Mouse (Mus musculus): ENCODE measurements at regions not wholly inside any gene's neighbourhood (a gene's known extent, or its start where the extent isn't known, plus 50 kb on each side); places are given as distances from the start of the nearest gene placed in this dataset.

DNA sequence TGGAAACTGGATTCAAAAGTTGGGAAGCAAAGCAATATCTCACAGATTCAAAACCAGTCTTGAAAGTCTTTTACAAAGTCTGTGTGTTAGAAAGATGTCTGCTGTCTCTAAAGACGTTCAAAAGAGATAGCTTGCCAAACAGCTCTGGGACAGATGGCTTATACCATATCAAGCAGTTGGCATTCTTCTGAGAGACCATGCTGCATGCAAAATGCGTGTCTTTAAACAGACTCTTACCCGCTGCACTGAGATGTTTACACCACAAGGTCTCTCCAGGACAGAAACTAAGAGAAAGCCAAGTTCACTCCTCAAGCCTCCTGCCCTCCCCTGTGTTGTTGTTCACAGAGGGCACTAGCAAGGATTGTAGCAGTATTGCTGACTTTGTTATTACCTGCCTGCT, 127.5 kb upstream of the Tmtc1 start:
- no peaks in the 10 kb centered on the region for H3K9me3 ChIP-seq (ENCODE audit: control insufficient read depth, low read length)
- no peak overlapping the region for H3K4me2 ChIP-seq (ENCODE audit: low read depth, severe bottlenecking)
- no peak overlapping the region for H3K27ac ChIP-seq (replicated peaks; ENCODE audit: low read depth, low read length)
- WGBS, result 84% methylated on average over 3 of the region's 3 CpGs
- no peaks in the 10 kb centered on the region for H3K27me3 ChIP-seq (ENCODE audit: control insufficient read depth, insufficient read depth, low read length)
- H3K4me3 ChIP-seq (ENCODE audit: low read depth, low read length), result no peak overlapping the region
- H3K36me3 ChIP-seq (ENCODE audit: control insufficient read depth, insufficient read depth, low read length), result no peaks in the 10 kb centered on the region
- DNase-seq (ENCODE audit: low spot score) (no peak), ATAC-seq (ENCODE audit: insufficient number of reproducible peaks, low FRiP score, low TSS enrichment, low read depth) (no peak)
- H3K9ac ChIP-seq (ENCODE audit: low read length), result no peak overlapping the region
- no peaks in the 10 kb centered on the region for H3K4me1 ChIP-seq (ENCODE audit: control insufficient read depth, insufficient read depth, low read length)

DNA sequence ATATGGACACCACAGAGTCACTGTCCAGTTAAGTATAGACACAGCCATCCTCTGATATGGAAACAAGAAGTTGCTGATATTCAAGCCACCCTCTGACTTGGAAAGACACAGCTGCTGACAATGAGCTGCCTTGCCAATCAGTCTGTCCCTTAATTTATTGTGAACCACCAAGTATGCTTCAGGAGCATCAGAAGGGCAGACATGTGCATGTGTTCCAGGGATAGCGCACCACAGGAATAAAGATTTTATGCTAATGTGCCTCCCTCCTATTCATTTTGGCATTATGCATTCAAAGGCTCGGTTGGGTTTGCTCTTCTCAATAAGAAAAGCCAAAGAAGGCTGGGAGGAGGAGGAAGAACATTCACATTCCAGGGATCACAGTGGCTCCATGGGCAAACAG, 120.0 kb upstream of the Tmtc1 start:
- H3K4me1 ChIP-seq (ENCODE audit: control insufficient read depth, insufficient read depth, low read length), result no peaks in the 10 kb centered on the region
- ATAC-seq (ENCODE audit: insufficient number of reproducible peaks, low FRiP score, low TSS enrichment, low read depth) (no peak), DNase-seq (ENCODE audit: low spot score) (no peak)
- H3K36me3 ChIP-seq (ENCODE audit: control insufficient read depth, insufficient read depth, low read length), result no peaks in the 10 kb centered on the region
- 87% methylated on average over 2 of the region's 2 CpGs for WGBS
- H3K4me2 ChIP-seq (ENCODE audit: low read depth, severe bottlenecking), result no peak overlapping the region
- no peak overlapping the region for H3K27ac ChIP-seq (replicated peaks; ENCODE audit: low read depth, low read length)
- no peak overlapping the region for H3K4me3 ChIP-seq (ENCODE audit: low read depth, low read length)
- no peaks in the 10 kb centered on the region for H3K27me3 ChIP-seq (ENCODE audit: control insufficient read depth, insufficient read depth, low read length)
- H3K9ac ChIP-seq (ENCODE audit: low read length), result no peak overlapping the region
- no peaks in the 10 kb centered on the region for H3K9me3 ChIP-seq (ENCODE audit: control insufficient read depth, low read length)

DNA sequence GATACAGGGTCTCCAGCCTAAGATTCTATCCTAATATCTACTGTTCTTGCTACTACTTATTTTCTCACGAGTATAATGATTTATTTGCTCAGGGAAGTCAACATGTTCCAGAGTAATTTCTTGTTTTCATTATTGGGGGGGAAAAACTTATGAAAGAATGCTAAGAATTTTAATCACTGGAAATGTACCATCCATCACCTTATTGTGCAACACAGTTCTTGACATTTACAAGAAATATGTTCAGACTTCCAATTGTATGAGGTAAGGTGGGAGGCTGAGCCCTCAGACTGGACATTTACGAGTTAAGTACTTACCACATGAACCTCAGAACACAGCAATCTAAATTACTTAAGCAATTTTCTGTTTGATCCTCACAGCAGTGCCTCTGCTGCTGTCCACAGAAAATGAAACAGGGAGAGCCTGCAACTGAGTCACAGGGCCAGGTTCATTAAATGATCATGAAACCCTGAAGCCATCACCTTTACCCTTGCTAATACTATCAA, 118.1 kb upstream of the Tmtc1 start:
- Histone ChIP-seq H3K4me1 (ENCODE audit: control insufficient read depth, insufficient read depth, low read length) (no peaks in the 10 kb centered on the region), H3K36me3 (ENCODE audit: control insufficient read depth, insufficient read depth, low read length) (no peaks in the 10 kb centered on the region), H3K9ac (ENCODE audit: low read length) (no peak overlapping the region), H3K4me3 (ENCODE audit: low read depth, low read length) (no peak overlapping the region), H3K27ac (replicated peaks; ENCODE audit: low read depth, low read length) (no peak overlapping the region), H3K9me3 (ENCODE audit: control insufficient read depth, low read length) (no peaks in the 10 kb centered on the region), H3K27me3 (ENCODE audit: control insufficient read depth, insufficient read depth, low read length) (no peaks in the 10 kb centered on the region), H3K4me2 (ENCODE audit: low read depth, severe bottlenecking) (no peak overlapping the region)
- ATAC-seq (ENCODE audit: insufficient number of reproducible peaks, low FRiP score, low TSS enrichment, low read depth) (no peak), DNase-seq (ENCODE audit: low spot score) (no peak)
- 43% methylated on average over 2 of the region's 2 CpGs for WGBS

DNA sequence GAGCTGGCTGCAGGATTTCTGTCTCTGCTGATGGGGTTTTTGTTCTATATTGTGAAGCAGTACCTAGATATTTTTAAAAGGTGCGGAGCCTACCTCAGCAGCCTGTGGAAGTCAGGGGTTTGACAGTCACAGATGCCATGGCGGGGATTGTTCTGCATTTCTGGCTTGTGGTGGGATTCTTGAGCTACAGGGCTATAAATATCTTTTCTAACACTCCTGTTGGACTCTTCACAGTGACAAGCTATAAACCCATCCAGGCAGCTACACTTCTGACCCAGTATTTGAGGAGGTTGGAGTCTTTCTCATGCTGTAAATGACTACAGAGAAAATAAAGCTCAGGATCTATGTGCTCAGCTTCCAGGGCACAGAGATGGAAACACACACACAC, 112.3 kb upstream of the Tmtc1 start:
- H3K36me3 ChIP-seq (ENCODE audit: control insufficient read depth, insufficient read depth, low read length), result no peaks in the 10 kb centered on the region
- H3K9me3 ChIP-seq (ENCODE audit: control insufficient read depth, low read length), result no peaks in the 10 kb centered on the region
- no peak overlapping the region for H3K9ac ChIP-seq (ENCODE audit: low read length)
- H3K27me3 ChIP-seq (ENCODE audit: control insufficient read depth, insufficient read depth, low read length), result no peaks in the 10 kb centered on the region
- H3K4me1 ChIP-seq (ENCODE audit: control insufficient read depth, insufficient read depth, low read length), result no peaks in the 10 kb centered on the region
- ATAC-seq (ENCODE audit: insufficient number of reproducible peaks, low FRiP score, low TSS enrichment, low read depth), result no peak
- 54% methylated on average over 2 of the region's 2 CpGs for WGBS
- DNase-seq (ENCODE audit: low spot score), result no peak
- no peak overlapping the region for H3K27ac ChIP-seq (replicated peaks; ENCODE audit: low read depth, low read length)
- H3K4me2 ChIP-seq (ENCODE audit: low read depth, severe bottlenecking), result no peak overlapping the region
- H3K4me3 ChIP-seq (ENCODE audit: low read depth, low read length), result no peak overlapping the region

DNA sequence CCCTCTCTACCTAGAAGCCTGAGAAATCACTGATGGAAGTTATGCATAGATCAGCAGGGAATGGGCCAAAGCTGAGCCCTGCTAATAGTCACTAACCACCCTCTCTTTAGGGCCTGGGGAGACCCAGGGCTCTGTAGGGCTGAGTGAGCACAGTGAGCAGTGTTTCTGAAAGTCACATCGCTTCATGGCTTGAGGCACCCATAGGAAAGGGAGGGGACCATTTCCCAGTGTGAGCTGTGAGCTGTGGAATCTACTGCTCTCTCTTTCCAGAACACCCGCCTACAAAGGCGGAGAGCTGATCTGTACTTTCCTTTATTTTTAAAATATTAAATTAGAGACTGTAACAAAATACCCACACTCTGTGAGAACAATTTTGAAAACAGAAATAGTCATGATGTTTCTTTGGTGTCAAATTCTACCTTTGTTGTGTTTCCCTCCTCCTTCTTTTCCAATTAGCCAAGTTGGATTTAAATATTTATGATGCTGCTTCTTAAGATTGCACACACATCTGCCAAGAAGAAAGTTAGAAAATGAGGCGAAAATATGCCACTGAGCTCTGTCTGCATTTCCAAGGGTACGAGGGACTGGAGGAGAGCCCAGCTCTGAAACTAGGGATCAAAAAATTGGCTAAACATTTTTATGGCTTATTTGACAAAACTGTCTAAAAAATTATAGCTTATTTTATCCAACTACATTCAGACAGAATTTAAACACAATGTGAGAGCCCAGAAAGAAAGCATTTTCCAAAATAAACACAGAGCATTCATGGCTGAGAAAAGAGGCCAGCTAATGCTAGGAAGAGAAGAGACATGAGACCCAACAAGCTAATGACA, 111.7 kb upstream of the Tmtc1 start:
- Histone ChIP-seq H3K9ac (ENCODE audit: low read length) (no peak overlapping the region), H3K4me2 (ENCODE audit: low read depth, severe bottlenecking) (no peak overlapping the region), H3K4me1 (ENCODE audit: control insufficient read depth, insufficient read depth, low read length) (no peaks in the 10 kb centered on the region), H3K27ac (replicated peaks; ENCODE audit: low read depth, low read length) (no peak overlapping the region), H3K36me3 (ENCODE audit: control insufficient read depth, insufficient read depth, low read length) (no peaks in the 10 kb centered on the region), H3K4me3 (ENCODE audit: low read depth, low read length) (no peak overlapping the region), H3K9me3 (ENCODE audit: control insufficient read depth, low read length) (no peaks in the 10 kb centered on the region), H3K27me3 (ENCODE audit: control insufficient read depth, insufficient read depth, low read length) (no peaks in the 10 kb centered on the region)
- 83% methylated on average over 5 of the region's 5 CpGs for WGBS
- ATAC-seq (ENCODE audit: insufficient number of reproducible peaks, low FRiP score, low TSS enrichment, low read depth) (no peak), DNase-seq (ENCODE audit: low spot score) (no peak)

DNA sequence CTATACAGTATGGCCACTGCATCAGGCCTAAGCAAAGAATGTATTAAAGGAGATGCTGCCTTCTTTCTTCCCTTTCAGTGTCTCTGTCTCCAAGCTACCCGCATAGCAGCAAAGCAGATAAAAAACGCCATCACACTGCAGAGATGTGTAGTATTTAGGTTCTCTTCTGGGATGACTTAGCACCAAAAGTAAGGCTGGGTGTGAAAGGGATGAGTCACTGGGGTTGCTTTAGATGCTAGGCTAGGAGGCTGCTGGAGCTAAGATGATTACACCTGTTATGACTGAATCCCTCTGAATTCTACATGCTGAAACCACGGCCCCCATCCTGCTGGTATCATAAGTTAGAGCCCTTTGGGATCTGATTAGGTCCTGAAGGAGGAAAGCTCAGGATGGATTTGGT, 110.3 kb upstream of the Tmtc1 start:
- H3K9me3 ChIP-seq (ENCODE audit: control insufficient read depth, low read length), result no peaks in the 10 kb centered on the region
- H3K27me3 ChIP-seq (ENCODE audit: control insufficient read depth, insufficient read depth, low read length), result no peaks in the 10 kb centered on the region
- no peak overlapping the region for H3K4me3 ChIP-seq (ENCODE audit: low read depth, low read length)
- H3K9ac ChIP-seq (ENCODE audit: low read length), result no peak overlapping the region
- H3K27ac ChIP-seq (replicated peaks; ENCODE audit: low read depth, low read length), result no peak overlapping the region
- DNase-seq (ENCODE audit: low spot score) (no peak), ATAC-seq (ENCODE audit: insufficient number of reproducible peaks, low FRiP score, low TSS enrichment, low read depth) (no peak)
- WGBS, result 86% methylated on average over 3 of the region's 3 CpGs
- H3K4me2 ChIP-seq (ENCODE audit: low read depth, severe bottlenecking), result no peak overlapping the region
- no peaks in the 10 kb centered on the region for H3K4me1 ChIP-seq (ENCODE audit: control insufficient read depth, insufficient read depth, low read length)
- no peaks in the 10 kb centered on the region for H3K36me3 ChIP-seq (ENCODE audit: control insufficient read depth, insufficient read depth, low read length)

DNA sequence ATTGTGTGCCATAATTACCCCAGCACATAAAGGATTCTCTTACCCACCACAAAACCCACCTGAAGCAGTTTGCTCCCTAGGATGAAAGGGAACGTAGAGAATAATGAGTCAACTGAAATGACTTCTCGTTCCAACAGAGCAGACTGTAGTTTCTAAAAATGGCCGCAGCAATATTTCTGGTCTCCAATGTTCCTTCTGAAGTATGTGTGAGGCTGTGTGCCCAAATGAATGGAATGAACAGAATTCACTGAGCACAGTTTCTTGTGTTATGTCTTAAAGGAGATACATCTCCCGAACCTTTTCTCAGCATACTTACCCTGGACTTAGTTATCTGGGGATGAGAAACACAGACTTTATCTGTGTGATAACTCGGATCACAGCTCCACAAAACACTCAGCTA, 109.4 kb upstream of the Tmtc1 start:
- Histone ChIP-seq H3K4me1 (ENCODE audit: control insufficient read depth, insufficient read depth, low read length) (no peaks in the 10 kb centered on the region), H3K4me3 (ENCODE audit: low read depth, low read length) (no peak overlapping the region), H3K4me2 (ENCODE audit: low read depth, severe bottlenecking) (no peak overlapping the region), H3K9me3 (ENCODE audit: control insufficient read depth, low read length) (no peaks in the 10 kb centered on the region), H3K27ac (replicated peaks; ENCODE audit: low read depth, low read length) (no peak overlapping the region), H3K36me3 (ENCODE audit: control insufficient read depth, insufficient read depth, low read length) (no peaks in the 10 kb centered on the region), H3K27me3 (ENCODE audit: control insufficient read depth, insufficient read depth, low read length) (no peaks in the 10 kb centered on the region), H3K9ac (ENCODE audit: low read length) (no peak overlapping the region)
- 79% methylated on average over 5 of the region's 5 CpGs for WGBS
- DNase-seq (ENCODE audit: low spot score), result no peak
- no peak for ATAC-seq (ENCODE audit: insufficient number of reproducible peaks, low FRiP score, low TSS enrichment, low read depth)

DNA sequence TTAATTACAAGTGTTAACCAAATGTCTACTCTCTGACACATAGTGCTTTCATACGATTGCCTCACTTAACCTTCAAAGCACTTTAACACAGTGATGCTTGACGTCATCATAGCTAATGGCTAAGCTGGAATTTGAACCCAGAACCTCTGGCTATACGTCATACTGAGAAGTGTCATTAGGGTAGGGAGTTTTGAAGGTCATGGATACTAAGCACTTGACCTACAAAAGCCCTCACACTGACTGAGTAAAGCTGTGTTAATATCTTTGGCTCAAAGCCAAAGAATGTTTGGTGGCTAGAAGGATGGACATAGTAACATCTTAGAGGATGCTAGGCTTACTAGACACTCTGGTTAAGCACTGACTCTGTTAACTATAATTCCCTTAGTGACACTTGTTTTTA, 106.9 kb upstream of the Tmtc1 start:
- DNase-seq (ENCODE audit: low spot score) (no peak), ATAC-seq (ENCODE audit: insufficient number of reproducible peaks, low FRiP score, low TSS enrichment, low read depth) (no peak)
- H3K4me1 ChIP-seq (ENCODE audit: control insufficient read depth, insufficient read depth, low read length), result no peaks in the 10 kb centered on the region
- H3K27ac ChIP-seq (replicated peaks; ENCODE audit: low read depth, low read length), result no peak overlapping the region
- 51% methylated on average over 3 of the region's 3 CpGs for WGBS
- H3K4me3 ChIP-seq (ENCODE audit: low read depth, low read length), result no peak overlapping the region
- H3K27me3 ChIP-seq (ENCODE audit: control insufficient read depth, insufficient read depth, low read length), result no peaks in the 10 kb centered on the region
- no peak overlapping the region for H3K4me2 ChIP-seq (ENCODE audit: low read depth, severe bottlenecking)
- H3K36me3 ChIP-seq (ENCODE audit: control insufficient read depth, insufficient read depth, low read length), result no peaks in the 10 kb centered on the region
- no peak overlapping the region for H3K9ac ChIP-seq (ENCODE audit: low read length)
- no peaks in the 10 kb centered on the region for H3K9me3 ChIP-seq (ENCODE audit: control insufficient read depth, low read length)
